9 mouse cellular contexts compared by ENCODE assay signal in the genomic region with DNA sequence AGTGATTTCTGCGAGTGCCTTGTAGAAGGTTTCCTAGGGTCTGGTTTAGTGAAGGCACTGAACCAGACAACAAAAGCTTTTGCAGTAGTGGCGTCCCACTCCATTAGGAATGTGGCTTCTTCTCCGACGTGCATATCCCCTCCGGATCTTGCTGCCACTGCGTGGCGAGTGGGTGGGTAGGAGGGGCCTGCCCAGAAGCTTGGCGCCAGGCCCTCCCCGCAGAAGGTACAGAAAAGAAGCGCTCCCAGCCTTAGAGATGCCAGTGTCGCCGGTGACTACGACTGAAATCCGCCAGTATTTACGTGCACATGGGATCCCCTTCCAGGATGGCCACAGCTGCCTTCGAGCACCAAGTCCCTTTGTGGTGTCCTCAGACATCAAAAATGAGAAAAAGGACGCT. TPM values are rescaled to one million over a fixed set of nuclear protein-coding genes. Genes with fewer than 3 reads are reported as not detected.
DNase-seq lines count a peak whose midpoint lies in the region; ATAC-seq lines count a peak whose summit lies in the region.
"Had no signal": no experiment of that assay in that cellular context is flagged by ENCODE, and none has a peak within 500 bp of the region (broad histone marks: within the 10 kb centered on the region; RNA-seq: fewer than 3 reads in every experiment).

No protein-coding gene starts in this region.

- H3K9me3 ChIP-seq in megakaryocyte, embryonic 14.5 days: no peaks in the 10 kb centered on the region
- no peaks in the 10 kb centered on the region for H3K9me3 ChIP-seq in limb, embryonic 11.5 days (ENCODE audit: control insufficient read depth, low read length)
- H3K9me3 ChIP-seq in stomach, embryonic 14.5 days (ENCODE audit: control insufficient read depth, low read depth, low read length): no peaks in the 10 kb centered on the region

- peaks cover 54% of the 10 kb centered on the region for H3K4me1 ChIP-seq in megakaryocyte, embryonic 14.5 days
- peaks cover 10% of the 10 kb centered on the region for H3K4me1 ChIP-seq in limb, embryonic 11.5 days (ENCODE audit: control insufficient read depth, insufficient read depth, low read length)
- peaks cover 18% of the 10 kb centered on the region; the same call in 1 of the 2 replicates for H3K4me1 ChIP-seq in stomach, embryonic 14.5 days (ENCODE audit: control insufficient read depth, insufficient read depth, low read length)

- peak; percentile 25 for DNase-seq in adrenal gland, adult 8-10 months
- no peak for DNase-seq in adrenal gland, postnatal 4 days (ENCODE audit: low spot score in 2 of 2)
- DNase-seq in limb, embryonic 11.5 days (ENCODE audit: low spot score): no peak
- no peak for DNase-seq in ovary, postnatal 36 days (ENCODE audit: low spot score)
- no peak for DNase-seq in frontal cortex, postnatal 10 days (ENCODE audit: low spot score in 2 of 2)

- H3K4me3 ChIP-seq in megakaryocyte, embryonic 14.5 days (replicated peaks): peak overlapping the region; percentile 100
- peak overlapping the region; percentile 99 for H3K4me3 ChIP-seq in limb, embryonic 11.5 days (ENCODE audit: low read depth, low read length)
- H3K4me3 ChIP-seq in stomach, embryonic 14.5 days (ENCODE audit: low read depth, low read length): peak overlapping the region; percentile 64

- H3K9ac ChIP-seq in limb, embryonic 11.5 days (ENCODE audit: low read length): peak overlapping the region; percentile 85
- peak overlapping the region; percentile 51 for H3K9ac ChIP-seq in stomach, embryonic 14.5 days (replicated peaks; ENCODE audit: low read depth, low read length)

- no peaks in the 10 kb centered on the region for H3K27me3 ChIP-seq in megakaryocyte, embryonic 14.5 days (replicated peaks)
- no peaks in the 10 kb centered on the region for H3K27me3 ChIP-seq in limb, embryonic 11.5 days (ENCODE audit: control insufficient read depth, insufficient read depth, low read length)
- no peaks in the 10 kb centered on the region for H3K27me3 ChIP-seq in stomach, embryonic 14.5 days (ENCODE audit: control insufficient read depth, insufficient read depth, low read length)

- WGBS in limb, embryonic 11.5 days: 49% methylated on average over 17 of the region's 17 CpGs
- 35% methylated on average over 17 of the region's 17 CpGs for WGBS in stomach, embryonic 14.5 days

- no peak for ATAC-seq in megakaryocyte, adult 5-6 weeks (ENCODE audit: poor library complexity, severe bottlenecking)
- ATAC-seq in limb, embryonic 11.5 days (ENCODE audit: insufficient number of reproducible peaks, low FRiP score, low TSS enrichment, low read depth): no peak
- no peak for ATAC-seq in stomach, embryonic 14.5 days (ENCODE audit: insufficient number of reproducible peaks, insufficient read depth, low FRiP score, low read depth)

- H3K4me2 ChIP-seq in limb, embryonic 11.5 days (ENCODE audit: low read depth, severe bottlenecking): peak overlapping the region; percentile 94
- H3K4me2 ChIP-seq in stomach, embryonic 14.5 days (replicated peaks; ENCODE audit: low read depth, low read length): peak overlapping the region; percentile 75

- H3K36me3 ChIP-seq in megakaryocyte, embryonic 14.5 days (replicated peaks; ENCODE audit: low read length): peaks cover 76% of the 10 kb centered on the region
- H3K36me3 ChIP-seq in limb, embryonic 11.5 days (ENCODE audit: control insufficient read depth, insufficient read depth, low read length): peaks cover 13% of the 10 kb centered on the region
- peaks cover 40% of the 10 kb centered on the region for H3K36me3 ChIP-seq in stomach, embryonic 14.5 days (ENCODE audit: control insufficient read depth, insufficient read depth, low read length)

- peak overlapping the region; percentile 56; the same call in 1 of the 2 replicates for H3K27ac ChIP-seq in limb, embryonic 11.5 days (replicated peaks; ENCODE audit: low read depth, low read length)
- peak overlapping the region; percentile 80; the same call in 1 of the 2 replicates for H3K27ac ChIP-seq in stomach, embryonic 14.5 days (ENCODE audit: low read length)

RNA-seq across cellular contexts. Expression of a gene that starts 0.8 kb away (rescaled TPM):
- 10 to 100 TPM; 44.2 to 57.9 (median 48.4) TPM for total RNA-seq in adrenal gland, adult 8-10 months (2022)
- total RNA-seq in adrenal gland, postnatal 4 days (2021): 10 to 100 TPM; 49.9 to 51.2 TPM
- 76.4 and 192 TPM in 2 replicates for polyA plus RNA-seq in megakaryocyte, embryonic 14.5 days (2012; ENCODE audit: insufficient read depth, low replicate concordance)
- total RNA-seq in megakaryocyte, adult 5-6 weeks (2015): 35.9 and 47.9 TPM in 2 replicates
- 25.3 and 29.3 TPM in 2 replicates for total RNA-seq in megakaryocyte, adult 5-6 weeks (2017)
- 69.3 and 73.6 TPM in 2 replicates for polyA plus RNA-seq in limb, embryonic 11.5 days (2014; fragmentation: Nextera tagmentation; extraction: Ambion mirVana)
- polyA plus RNA-seq in stomach, embryonic 14.5 days (2014; fragmentation: Nextera tagmentation; extraction: Ambion mirVana): 60.1 and 60.4 TPM in 2 replicates

RNA-seq across cellular contexts. Expression of a gene that starts 1.6 kb away (rescaled TPM):
- 10 to 100 TPM; 34.8 to 40.2 (median 37.5) TPM for total RNA-seq in adrenal gland, adult 8-10 months (2022)
- total RNA-seq in adrenal gland, postnatal 4 days (2021): 10 to 100 TPM; 30.5 to 33.0 TPM
- 2.0 and 7.3 TPM in 2 replicates for polyA plus RNA-seq in megakaryocyte, embryonic 14.5 days (2012; ENCODE audit: insufficient read depth, low replicate concordance)
- 6.2 and 6.3 TPM in 2 replicates for total RNA-seq in megakaryocyte, adult 5-6 weeks (2015)
- total RNA-seq in megakaryocyte, adult 5-6 weeks (2017): 6.5 and 6.8 TPM in 2 replicates
- 19.0 and 25.4 TPM in 2 replicates for polyA plus RNA-seq in limb, embryonic 11.5 days (2014; fragmentation: Nextera tagmentation; extraction: Ambion mirVana)
- 13.3 and 15.3 TPM in 2 replicates for polyA plus RNA-seq in stomach, embryonic 14.5 days (2014; fragmentation: Nextera tagmentation; extraction: Ambion mirVana)

RNA-seq across cellular contexts. Expression of a gene that starts 7.2 kb away (rescaled TPM):
- 100 to 1,000 TPM; 100 to 121 (median 110) TPM for total RNA-seq in adrenal gland, adult 8-10 months (2022)
- total RNA-seq in adrenal gland, postnatal 4 days (2021): 100 to 1,000 TPM; 107 to 119 TPM
- 59.9 and 91.6 TPM in 2 replicates for polyA plus RNA-seq in megakaryocyte, embryonic 14.5 days (2012; ENCODE audit: insufficient read depth, low replicate concordance)
- 0.32 and 0.36 TPM in 2 replicates for total RNA-seq in megakaryocyte, adult 5-6 weeks (2015)
- total RNA-seq in megakaryocyte, adult 5-6 weeks (2017): 0.37 and 0.51 TPM in 2 replicates
- polyA plus RNA-seq in limb, embryonic 11.5 days (2014; fragmentation: Nextera tagmentation; extraction: Ambion mirVana): 64.4 and 71.7 TPM in 2 replicates
- 52.5 and 56.0 TPM in 2 replicates for polyA plus RNA-seq in stomach, embryonic 14.5 days (2014; fragmentation: Nextera tagmentation; extraction: Ambion mirVana)

RNA-seq across cellular contexts. Expression of a gene that starts 18.1 kb away (rescaled TPM):
- total RNA-seq in adrenal gland, adult 8-10 months (2022): 10 to 100 TPM in 2 of 4 experiments, 1 to 10 TPM in 2; 4.3 to 14.9 (median 10.2) TPM
- 10 to 100 TPM; 15.5 to 26.5 TPM for total RNA-seq in adrenal gland, postnatal 4 days (2021)
- polyA plus RNA-seq in megakaryocyte, embryonic 14.5 days (2012; ENCODE audit: insufficient read depth, low replicate concordance): 0.53 TPM in 1 of 2 replicates, not detected in the other
- not detected in 2 replicates for total RNA-seq in megakaryocyte, adult 5-6 weeks (2015)
- total RNA-seq in megakaryocyte, adult 5-6 weeks (2017): not detected in 2 replicates
- 5.3 and 5.9 TPM in 2 replicates for polyA plus RNA-seq in limb, embryonic 11.5 days (2014; fragmentation: Nextera tagmentation; extraction: Ambion mirVana)
- polyA plus RNA-seq in stomach, embryonic 14.5 days (2014; fragmentation: Nextera tagmentation; extraction: Ambion mirVana): 6.0 and 6.6 TPM in 2 replicates

RNA-seq across cellular contexts. Expression of a gene that starts 38.5 kb away (rescaled TPM):
- under 1 TPM; 0.12 to 1.00 (median 0.56) TPM for total RNA-seq in adrenal gland, adult 8-10 months (2022)
- total RNA-seq in adrenal gland, postnatal 4 days (2021): under 1 TPM; 0.25 to 0.34 TPM
- polyA plus RNA-seq in megakaryocyte, embryonic 14.5 days (2012; ENCODE audit: insufficient read depth, low replicate concordance): 0.02 TPM in 1 of 2 replicates, not detected in the other
- not detected in 2 replicates for total RNA-seq in megakaryocyte, adult 5-6 weeks (2015)
- not detected in 2 replicates for total RNA-seq in megakaryocyte, adult 5-6 weeks (2017)
- 0.14 and 0.21 TPM in 2 replicates for polyA plus RNA-seq in limb, embryonic 11.5 days (2014; fragmentation: Nextera tagmentation; extraction: Ambion mirVana)
- 0.62 TPM in 2 replicates for polyA plus RNA-seq in stomach, embryonic 14.5 days (2014; fragmentation: Nextera tagmentation; extraction: Ambion mirVana)
- total RNA-seq: hematopoietic stem cell, adult 5-6 weeks had no signal

Comparison
In these comparisons a context has a peak if more than half of its experiments do, and no peak if none do; other contexts are left out.
1. RNA of a gene that starts 1.6 kb away (total RNA-seq): 34.8 to 40.2 TPM in adrenal gland, adult 8-10 months and 30.5 to 33.0 TPM in adrenal gland, postnatal 4 days; 6.2 to 6.8 TPM in megakaryocyte, adult 5-6 weeks; every median in the first group is over 4 times any median in the second.
2. RNA of a gene that starts 7.2 kb away (total RNA-seq): 107 to 119 TPM in adrenal gland, postnatal 4 days and 100 to 121 TPM in adrenal gland, adult 8-10 months; 0.32 to 0.51 TPM in megakaryocyte, adult 5-6 weeks; every median in the first group is over 10 times any median in the second.
3. Peak in every context shown above with its lines, with median percentiles within 50 percentile points of each other: H3K4me3 ChIP-seq.